Mouse (Mus musculus) regulatory T cell (primary cell): ENCODE measurements around the gene Lclat1.

ENCODE experiments used
- in situ Hi-C: fragments of 300-600 bp; cut with MboI, MseI; formaldehyde crosslinking; loops from one replicate; pipeline ENCODE4 v1.15.1; 2025; ENCODE audit warnings: high pct_unique_total_duplicates

The Lclat1 gene

GRCm38 (mm10) chr17:73195074-73195723, 87.4 kb downstream of the Lclat1 start:
- in situ Hi-C loops: no loop called here

DNA sequence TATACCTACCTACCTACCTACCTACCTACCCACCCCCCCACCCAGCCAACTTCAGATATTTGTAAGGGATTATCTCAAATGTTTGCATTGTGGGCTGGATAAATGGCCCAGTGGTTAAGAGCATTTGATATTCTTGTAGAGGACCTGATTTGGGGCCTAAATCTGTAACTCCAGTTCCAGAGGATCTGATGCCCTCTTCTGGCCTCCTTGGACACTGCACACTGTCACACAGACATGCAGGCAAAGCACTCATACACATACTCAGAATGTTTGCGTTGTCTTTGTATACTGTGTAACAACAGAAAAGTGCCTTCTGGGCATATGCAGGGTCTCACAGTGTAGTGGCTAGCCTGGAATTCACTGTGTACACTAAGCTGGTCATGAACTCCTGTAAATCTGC, 88.4 kb downstream of the Lclat1 start:
- in situ Hi-C loops: no loop called here

DNA sequence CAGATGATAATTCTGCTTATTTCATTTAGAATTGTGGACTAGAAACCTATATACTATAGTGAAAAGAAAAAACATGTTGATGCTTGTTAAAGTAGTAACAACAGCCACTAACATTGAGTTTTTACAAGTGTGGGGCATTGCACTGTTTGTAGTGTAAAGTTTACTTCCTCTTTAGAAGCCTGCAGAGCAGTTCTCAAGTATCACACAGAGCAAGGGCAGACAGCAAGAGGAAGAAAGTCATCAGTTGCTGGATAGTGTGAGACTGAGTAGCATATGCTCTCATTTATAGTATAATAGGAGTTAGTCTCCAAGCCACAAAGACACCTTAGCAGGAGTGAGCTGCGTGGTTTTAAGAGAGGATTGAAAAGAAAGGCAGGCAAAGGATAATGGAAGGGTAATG, 89.9 kb downstream of the Lclat1 start:
- in situ Hi-C loops: no loop called here

DNA sequence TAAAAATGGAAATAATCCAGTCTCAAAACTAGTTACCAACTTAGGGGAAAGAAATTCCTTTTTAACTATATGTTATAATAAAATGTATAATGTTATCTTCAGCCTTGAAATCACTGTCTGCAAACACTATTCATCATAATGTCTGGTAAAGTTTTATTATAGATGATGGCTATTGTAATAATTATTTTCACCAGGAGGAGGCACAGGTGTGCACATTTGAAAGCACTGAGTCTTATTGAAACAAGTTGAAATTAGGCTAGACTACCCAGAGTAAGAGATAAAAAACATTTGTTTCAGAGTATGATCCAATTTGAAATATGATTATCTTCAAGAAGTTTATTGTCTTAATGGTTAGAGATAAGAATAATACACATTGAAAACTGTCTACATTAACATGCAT, 91.6 kb downstream of the Lclat1 start:
- in situ Hi-C loops: no loop called here

GRCm38 (mm10) chr17:73200380-73200779, 92.6 kb downstream of the Lclat1 start:
- in situ Hi-C loops: no loop called here

- in situ Hi-C loops: no loop called here
Observed at GRCm38 (mm10) chr17:73203642-73204332, 96.0 kb downstream of the Lclat1 start.

- in situ Hi-C loops: no loop called here
Observed at GRCm38 (mm10) chr17:73210960-73211531, 103.3 kb downstream of the Lclat1 start.

DNA sequence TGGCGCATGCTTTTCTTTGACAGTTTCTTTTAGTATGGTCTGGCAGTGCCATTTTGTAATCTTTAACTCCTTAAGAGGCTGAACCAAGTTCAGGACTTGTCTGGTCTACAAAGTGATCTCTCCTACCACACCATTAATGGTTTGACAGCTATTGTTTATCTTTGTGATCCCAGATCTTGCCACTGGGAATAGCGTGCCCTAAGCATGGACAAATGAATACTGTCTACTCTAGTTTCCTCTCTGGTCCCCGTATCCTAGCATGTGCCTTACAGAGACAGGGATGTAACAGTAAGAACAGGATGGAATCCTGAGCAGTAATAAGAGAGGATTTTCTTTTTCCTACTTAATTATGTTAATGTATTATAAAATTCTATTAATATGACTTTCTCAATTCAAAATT, 105.0 kb downstream of the Lclat1 start:
- in situ Hi-C loops: no loop called here

GRCm38 (mm10) chr17:73213187-73213586, 105.4 kb downstream of the Lclat1 start:
- in situ Hi-C loops: no loop called here

DNA sequence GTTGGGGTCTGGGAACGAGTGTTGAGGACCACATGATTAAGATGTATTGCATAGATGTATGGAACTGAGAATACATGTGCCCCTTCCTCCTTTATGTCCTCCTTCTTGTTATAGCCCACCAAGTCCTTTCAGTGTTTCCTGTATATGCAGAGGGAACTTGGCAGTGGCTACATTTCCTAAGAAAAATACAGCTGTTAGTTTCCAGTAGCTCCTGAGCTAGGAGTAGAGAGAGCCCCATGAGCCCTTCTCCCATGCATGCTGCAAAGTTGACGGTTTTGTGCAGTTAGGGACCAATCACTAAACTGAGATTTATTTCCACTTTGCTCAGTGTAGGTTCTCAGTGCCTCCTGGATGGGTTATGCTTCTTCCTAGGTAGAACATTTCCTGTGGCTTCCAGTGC, 105.9 kb downstream of the Lclat1 start:
- in situ Hi-C loops: no loop called here

GRCm38 (mm10) chr17:73217274-73217673, 109.5 kb downstream of the Lclat1 start:
- in situ Hi-C loops: no loop called here

DNA sequence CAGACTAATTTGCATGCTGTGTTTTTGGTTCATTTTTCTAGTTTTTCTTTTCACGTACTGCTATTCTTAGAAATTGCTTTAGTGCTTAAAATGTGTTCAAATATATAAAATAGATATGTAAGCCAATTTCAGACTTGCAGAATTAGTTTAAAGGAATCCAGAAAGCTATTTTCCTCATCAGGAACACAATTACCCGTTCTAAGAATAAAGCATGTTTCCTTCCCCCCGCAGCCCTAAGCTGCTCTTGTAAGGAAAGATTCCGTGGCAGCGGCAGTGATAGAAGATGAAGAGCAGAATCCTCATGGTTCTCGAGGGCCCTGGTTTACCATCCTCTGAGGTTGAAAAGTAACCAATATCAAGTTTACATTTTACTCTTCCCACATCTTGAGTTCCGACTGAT, 113.0 kb downstream of the Lclat1 start:
- in situ Hi-C loops: no loop called here

DNA sequence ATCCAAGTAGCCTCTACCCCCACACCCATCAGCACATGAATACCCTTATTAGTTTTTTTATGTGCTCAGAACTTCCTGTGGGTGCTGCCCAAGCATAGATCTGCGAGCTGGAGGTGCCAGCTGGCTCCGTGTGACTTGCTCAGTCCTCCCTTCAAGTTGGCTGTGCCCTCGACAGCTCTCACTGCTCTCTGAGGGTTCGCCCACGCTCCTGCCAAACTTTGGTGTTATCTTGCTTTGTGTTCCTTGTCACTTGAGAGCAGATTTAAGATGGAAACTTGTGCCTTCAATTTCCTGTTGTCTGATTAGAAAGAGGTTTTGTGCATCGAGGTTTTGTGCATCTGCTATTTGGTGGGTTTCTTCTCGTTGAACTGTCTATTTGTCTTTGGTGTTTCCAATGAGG, 114.3 kb downstream of the Lclat1 start:
- in situ Hi-C loops: no loop called here

- in situ Hi-C loops: no loop called here
Observed at GRCm38 (mm10) chr17:73225442-73225841, 117.7 kb downstream of the Lclat1 start.

DNA sequence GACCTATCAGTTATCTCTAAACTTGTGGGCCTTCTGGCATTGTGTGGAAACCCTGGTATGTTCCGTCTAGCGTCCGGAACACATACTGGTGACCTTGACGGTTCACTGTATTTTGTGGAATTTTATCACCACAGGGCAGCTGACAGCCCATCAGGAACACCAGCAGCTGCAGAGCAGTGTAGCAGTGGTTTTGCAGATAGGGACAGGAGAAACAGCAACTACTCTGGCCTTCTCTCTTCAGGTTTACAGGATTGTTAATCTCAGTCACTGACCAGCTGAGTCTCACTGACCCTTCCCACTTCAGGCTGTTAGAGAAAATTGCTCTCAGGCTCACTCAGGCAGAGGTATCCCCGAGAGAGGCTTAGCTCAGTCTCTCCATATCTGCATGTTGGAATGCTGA, 118.2 kb downstream of the Lclat1 start:
- in situ Hi-C loops: no loop called here

DNA sequence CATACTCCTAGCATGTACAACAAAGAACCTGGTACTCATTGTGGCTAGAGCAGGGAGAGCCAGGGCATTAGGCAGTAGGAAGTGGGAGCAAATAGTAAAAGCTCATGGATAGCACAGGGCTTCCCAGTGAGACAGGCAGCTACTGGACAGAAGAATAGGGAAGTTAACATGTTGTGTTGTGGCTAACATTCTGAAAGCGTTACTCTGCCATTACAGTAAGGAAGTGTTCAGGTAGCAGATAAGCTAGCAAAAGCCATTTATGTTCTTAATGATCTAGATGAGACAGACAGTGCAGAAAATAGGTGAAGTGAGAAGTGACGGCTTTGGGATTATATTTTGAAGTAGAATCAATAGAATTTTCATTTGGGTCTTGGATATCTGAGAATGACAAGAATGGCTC, 118.8 kb downstream of the Lclat1 start:
- in situ Hi-C loops: no loop called here

DNA sequence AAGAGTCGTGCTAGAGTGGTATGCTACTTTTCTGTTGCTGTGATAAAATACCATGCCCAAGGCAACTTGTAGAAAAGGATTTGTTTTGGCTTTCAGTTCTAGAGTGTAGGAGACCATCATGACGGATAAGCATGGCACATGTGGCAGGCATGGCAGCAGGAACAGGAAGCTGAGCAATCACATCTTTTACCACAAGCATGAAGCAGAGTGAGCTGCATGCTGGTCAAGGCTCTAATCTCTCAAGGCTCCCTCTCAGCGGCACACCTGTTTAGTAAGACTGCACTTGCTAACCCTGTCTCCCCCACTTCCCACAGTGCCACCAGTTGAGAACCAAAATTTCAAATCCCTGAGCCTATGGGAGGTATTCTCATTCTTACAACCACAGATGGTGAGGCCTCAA, 119.6 kb downstream of the Lclat1 start:
- in situ Hi-C loops: no loop called here

GRCm38 (mm10) chr17:73229445-73230155, 121.8 kb downstream of the Lclat1 start:
- in situ Hi-C loops: no loop called here

DNA sequence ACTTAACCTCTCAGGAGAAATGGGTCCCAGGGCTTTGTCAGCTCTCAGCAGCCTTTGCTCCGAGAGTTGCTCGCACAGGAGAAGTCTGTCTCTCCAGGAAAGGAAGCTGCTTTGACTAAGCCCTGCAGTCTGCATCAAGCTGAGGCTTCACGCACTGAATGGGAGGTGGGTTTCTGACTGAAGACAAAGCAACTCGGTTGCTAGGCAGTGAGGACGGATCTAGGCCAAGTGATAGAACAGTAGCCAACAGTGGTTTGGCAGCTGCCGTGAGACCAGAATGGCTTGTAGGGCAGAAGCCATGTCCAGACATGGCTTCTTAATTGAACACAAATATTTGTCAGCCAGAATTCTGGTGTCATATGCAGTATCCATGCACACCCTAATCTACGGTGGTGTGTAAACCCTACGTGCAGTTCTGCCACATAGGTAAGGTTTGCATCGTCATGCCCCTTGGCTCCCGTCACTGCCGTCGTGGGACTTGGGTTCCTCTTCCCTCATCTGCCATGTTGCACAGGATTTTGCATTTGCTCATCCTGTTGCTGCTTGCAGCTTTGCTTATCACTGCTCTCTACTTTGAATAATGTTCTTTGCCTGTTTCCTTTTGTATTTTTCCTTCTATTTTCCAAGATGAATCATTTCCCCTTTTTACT, 122.7 kb downstream of the Lclat1 start:
- in situ Hi-C loops: no loop called here

DNA sequence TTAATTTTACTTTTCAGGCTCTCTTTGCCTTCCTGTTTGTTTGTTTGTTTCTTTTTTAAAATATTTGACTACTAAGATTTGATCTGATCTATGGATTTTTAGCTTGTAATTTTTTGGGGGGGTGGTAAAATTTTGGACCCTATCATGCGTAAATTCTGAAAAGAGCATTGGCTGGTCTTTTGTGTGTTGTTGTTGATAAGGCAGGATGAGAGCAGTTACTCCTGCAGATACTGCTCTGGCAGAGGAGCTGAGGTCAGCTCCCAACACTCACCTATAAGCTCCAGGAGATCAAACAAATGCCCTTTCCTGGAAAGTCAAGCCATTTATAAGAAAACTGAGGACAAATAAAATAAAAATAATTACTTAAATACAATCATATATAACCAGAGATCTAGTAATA, 123.6 kb downstream of the Lclat1 start:
- in situ Hi-C loops: no loop called here

- in situ Hi-C loops: no loop called here
Observed at GRCm38 (mm10) chr17:73232593-73232992, 124.8 kb downstream of the Lclat1 start.

- in situ Hi-C loops: no loop called here
Observed at GRCm38 (mm10) chr17:73233975-73234374, 126.2 kb downstream of the Lclat1 start.
